Mouse (Mus musculus) kidney, postnatal 25 days (tissue): ENCODE measurements around the gene Psen1.

Source experiments
- DNase-seq, 2 experiments: peaks; one replicate each; pipeline ENCODE4 v3.0.0; 2021; ENCODE audit warnings: mixed read lengths in 2 of 2

The Psen1 gene

GRCm38 (mm10) chr12:83687934-83688315, at the start of gene Psen1:
Psen1 (plus strand) TSS chr12:83688152.
- DNase-seq = peak; percentile 92 to 97

- DNase-seq = no peak
These were observed 46.7 kb upstream of the Psen1 start for GRCm38 (mm10) chr12:83641233-83641632.

DNA sequence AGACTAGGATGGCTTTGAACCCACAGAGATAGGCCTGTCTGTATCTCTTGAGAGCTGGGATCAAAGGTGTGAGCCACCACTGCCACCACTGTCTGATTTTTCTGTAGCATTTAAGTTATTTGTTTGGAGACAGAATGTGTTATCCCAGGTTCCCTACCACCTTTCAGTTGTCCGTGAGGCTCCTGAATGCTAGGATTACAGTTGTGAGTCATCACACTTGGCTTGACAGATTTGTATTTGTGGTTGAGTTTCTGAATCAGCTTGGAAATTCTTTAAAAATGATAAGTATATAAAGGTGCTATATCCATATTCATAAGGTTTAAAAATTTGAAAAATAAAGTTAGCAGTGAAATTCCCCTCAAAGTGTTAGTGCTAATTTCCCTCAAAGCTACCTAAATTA, 44.8 kb upstream of the Psen1 start:
- DNase-seq = no peak

DNA sequence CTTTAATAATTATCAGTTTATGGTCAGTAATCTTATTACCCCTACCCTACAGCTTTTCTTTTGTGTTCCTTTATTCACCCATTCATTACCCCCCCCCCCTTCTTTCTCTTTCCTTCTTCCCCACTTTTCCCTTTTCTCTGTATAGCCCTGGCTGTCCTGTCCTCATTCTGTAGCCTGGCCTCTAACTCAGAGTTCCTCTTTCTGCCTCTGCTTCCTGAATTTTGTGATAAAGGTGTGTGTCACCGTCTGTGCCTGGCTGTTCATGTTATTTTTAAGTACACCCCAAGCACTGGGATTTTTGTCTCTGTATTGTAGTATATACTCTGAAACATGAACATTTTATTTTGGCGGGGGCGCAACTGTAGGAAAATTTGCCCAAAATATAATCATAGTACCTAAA, 37.6 kb upstream of the Psen1 start:
- no peak for DNase-seq

GRCm38 (mm10) chr12:83651414-83651813, 36.5 kb upstream of the Psen1 start:
- DNase-seq = no peak

DNA sequence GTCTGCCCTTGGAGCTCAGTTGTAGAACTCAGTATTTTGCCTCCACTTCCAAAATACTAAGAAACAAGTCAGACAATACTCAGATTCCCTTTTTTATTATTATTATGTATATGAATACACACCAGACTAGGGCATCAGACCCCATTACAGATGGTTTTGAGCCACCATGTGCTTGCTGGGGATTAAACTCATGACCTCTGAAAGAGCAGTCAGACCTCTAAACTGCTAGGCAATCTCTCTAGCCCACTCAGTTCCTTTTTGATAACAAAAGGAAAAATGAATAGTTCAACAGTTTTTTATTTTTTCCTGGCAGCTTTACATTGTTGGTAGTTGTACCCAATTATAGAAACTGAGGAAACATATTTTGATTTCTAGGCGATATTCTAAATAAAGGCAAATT, 2.5 kb upstream of the Psen1 start:
- DNase-seq = no peak

GRCm38 (mm10) chr12:83686575-83687350, 1.2 kb upstream of the Psen1 start:
- DNase-seq = no peak

DNA sequence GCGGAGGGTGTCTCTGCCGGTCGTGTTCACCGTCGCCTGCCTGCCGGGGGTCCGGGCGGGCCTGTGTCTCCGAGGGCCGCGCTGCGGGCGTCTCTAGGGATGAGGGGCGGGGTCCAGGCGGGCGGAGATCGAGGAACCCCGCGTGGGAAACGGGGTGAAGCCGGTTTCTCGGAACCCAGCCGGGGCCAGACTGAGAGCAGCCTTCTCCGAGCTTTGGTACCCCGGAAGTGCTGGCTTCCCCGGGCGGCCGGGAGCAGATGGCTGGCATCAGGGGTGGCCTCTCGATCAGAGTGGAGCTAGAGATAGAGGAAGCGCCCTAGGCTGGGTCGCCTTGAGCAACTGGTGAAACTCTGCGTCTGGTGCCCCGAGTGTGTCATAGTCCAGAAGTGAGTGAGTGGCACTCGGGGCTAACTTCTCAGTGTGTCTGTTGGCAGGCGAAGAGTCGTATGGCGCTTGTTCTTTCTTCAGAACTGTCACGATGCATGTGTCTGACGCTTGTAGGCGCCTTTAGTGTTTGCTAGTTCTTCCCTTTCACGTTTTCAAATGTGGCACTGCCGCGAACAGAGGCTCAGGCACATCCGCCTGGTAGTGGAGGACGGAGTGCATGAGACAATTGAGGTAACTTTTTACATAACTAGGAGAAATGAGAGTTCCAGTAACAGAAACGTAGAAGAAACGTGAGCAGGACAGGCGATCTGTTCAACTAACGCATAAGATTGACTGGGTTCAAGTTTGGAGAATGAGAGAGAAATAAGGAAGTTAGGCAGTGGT, 549 bp downstream of the Psen1 start:
- no peak for DNase-seq

- no peak for DNase-seq
These were observed 1.1 kb downstream of the Psen1 start for GRCm38 (mm10) chr12:83689087-83689432.

DNA sequence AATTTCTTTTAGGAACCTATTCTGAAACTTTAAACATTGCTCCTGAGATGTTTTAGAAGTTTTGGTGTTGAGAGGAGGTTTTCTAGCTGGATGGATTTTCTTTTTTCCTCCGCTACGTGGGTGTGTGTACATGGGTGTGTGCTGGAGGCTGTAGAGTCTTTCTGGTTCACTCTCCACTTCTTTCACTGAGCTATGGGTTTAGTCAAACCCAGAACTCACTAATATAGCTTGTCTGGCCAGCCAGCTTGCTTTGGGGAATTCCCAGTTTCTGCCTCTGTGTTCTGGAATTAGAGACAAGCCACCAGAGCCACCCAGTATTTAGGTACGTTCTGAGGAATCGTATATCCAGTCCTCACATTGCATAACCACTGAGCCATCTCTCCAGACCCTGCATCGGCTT, 6.1 kb downstream of the Psen1 start:
- DNase-seq = no peak

- DNase-seq = no peak
These were observed 6.7 kb downstream of the Psen1 start for GRCm38 (mm10) chr12:83694669-83695068.

GRCm38 (mm10) chr12:83698637-83699036, 10.7 kb downstream of the Psen1 start:
- no peak for DNase-seq

- no peak for DNase-seq
These were observed 13.7 kb downstream of the Psen1 start for GRCm38 (mm10) chr12:83701608-83702007.

DNA sequence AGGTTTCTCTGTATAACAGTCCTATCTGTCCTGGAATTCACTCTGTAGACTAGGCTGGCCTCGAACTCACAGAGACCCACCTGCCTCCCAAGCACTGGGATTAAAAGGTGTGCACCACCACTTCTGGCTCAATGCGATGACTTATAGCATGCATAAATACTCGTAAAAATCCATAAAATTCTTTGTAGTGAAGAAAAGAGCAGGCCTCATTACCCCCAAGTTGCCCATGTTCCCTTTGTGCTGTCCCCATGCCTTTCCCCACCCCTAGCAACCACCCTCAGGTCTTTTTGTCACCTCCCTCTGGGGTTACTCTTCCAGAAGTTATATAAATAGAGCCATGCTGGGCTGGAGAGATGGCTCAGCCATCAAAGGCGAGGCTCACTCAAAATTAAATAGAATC, 14.8 kb downstream of the Psen1 start:
- no peak for DNase-seq

DNA sequence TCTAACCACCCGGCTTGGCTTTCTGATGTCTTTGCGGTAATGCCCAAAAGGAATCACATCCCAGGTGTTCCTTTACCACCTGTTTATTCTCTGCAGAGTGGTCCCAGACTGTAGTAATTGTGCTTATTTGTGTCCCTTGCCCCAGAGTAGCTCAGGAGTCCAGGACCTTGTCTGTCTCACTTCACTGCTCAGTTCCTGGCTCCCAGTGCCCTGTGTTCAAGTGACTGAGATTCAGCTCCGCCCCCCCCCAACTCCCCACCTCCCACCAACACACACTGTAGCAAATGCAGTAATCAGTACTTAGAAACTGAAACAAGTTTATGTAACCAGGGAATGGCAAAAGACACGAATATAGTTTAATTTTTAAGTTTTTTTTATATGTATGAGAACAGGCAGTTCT, 19.0 kb downstream of the Psen1 start:
- DNase-seq = peak; percentile 33 to 64

- DNase-seq = no peak
These were observed 20.5 kb downstream of the Psen1 start for GRCm38 (mm10) chr12:83708160-83709092.

DNA sequence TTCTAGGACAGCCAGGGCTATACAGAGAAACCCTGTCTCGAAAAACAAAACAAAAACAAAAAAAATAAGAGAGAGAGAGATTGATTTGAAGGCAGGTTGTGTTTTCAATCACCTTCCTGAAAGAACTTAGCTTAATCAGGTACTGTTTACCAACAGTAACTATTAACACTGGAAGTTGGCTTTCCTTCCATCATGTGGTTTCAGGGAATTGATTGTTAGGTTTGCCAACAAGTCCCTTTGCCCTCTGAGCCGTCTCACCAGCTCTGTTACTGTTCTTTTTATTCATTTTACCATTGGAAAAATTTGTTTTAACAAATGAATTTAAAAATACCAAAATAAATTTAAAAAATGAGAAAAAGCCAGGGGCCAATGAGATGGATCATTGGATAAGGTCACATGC, 22.0 kb downstream of the Psen1 start:
- DNase-seq = no peak

- peak in 1 of 2 experiments; percentile 73 for DNase-seq
These were observed 25.8 kb downstream of the Psen1 start for GRCm38 (mm10) chr12:83713749-83714148.

DNA sequence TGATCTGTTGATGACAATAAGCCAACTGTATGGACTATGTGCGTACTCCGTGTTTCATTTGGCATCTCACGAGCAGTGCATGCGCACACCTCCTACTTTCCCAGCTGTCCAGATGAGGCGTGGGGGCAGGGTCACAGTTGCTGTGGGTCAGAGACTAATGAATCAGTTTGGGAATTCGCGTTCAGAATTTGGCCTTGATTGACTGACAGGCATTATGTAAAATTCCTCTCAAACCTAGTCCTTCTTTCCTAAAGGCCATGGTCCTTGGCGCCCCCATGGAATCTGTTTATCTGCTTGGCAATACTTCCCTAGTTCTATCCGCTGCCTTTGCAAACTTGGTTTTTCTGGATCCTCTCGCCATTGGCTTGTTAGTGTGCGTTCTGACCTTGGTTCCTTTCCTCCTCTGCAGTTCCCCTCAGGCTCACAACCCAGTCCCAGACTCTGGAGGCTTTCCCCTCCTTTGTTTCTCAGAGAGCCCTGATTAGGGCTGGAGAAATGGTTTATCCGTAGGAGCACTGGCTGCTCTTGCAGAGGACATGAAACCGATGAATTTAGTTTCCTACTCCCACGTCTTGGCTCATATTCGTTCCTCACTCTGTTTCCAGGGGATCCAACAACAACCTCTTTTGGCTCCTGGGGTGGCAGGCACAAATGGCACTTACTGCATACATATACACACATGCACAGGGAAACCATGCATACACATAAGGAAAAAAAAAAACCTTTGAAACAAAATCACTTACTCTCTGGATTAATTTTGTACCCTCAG, 28.6 kb downstream of the Psen1 start:
- DNase-seq = no peak

DNA sequence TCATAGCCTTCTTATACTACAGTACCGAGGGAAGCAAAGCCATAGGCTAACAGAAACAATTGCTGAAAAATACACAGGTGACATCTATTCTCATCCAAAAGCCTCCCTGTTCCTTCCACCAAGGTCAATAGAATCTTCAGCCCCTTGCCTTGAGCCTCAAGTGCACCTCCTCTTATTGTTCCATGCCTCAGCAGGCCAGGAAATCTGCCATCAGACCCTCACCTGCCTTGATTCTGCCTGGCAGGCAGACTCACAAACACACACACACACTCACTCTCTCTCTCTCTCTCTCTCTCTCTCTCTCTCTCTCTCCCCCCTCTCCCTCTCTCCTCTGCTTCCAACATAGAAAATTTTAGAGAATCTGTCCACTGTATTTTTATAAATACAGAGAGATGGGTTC, 31.5 kb downstream of the Psen1 start:
- DNase-seq = no peak

- no peak for DNase-seq
These were observed 33.3 kb downstream of the Psen1 start for GRCm38 (mm10) chr12:83721281-83721680.

GRCm38 (mm10) chr12:83723037-83723436, 35.1 kb downstream of the Psen1 start:
- DNase-seq = no peak
